Mouse (Mus musculus): ENCODE data around the gene Zfp174.
"Not testable (repeated sequence)": the region's sequence is repeated elsewhere in the genome, so short reads cannot be mapped to it uniquely, and the experiment has no call there.

DNA sequence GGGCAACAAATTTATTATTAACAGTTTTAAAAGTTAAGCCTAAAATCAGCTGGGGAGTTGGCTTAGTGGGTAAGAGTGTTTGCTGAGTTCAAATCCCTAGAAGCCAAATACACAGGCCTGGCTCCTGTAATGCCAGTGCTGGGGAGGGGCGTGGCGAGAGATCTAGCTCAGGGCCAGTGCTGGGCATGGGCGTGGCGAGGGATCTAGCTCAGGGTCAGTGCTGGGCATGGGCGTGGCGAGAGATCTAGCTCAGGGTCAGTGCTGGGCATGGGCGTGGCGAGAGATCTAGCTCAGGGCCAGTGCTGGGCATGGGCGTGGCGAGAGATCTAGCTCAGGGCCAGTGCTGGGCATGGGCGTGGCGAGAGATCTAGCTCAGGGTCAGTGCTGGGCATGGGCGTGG lies 4.2 kb downstream of the Zfp174 start:
- TF ChIP-seq MAX (IDR thresholded peaks at IDR 0.05); CTCF (IDR thresholded peaks at IDR 0.05; ENCODE audit: control insufficient read depth, insufficient read depth, insufficient read length); FOSL1 (IDR thresholded peaks at IDR 0.05; ENCODE audit: insufficient read depth, low read length, poor library complexity, severe bottlenecking); USF1 (IDR thresholded peaks at IDR 0.05; ENCODE audit: low read depth); MYOG (IDR thresholded peaks at IDR 0.05; ENCODE audit: control insufficient read depth, extremely low read depth, insufficient read length); MYOD1 (IDR thresholded peaks at IDR 0.05; ENCODE audit: control insufficient read depth, insufficient read length, low read depth): not testable (repeated sequence)

All from C2C12 (cell line).